Mouse (Mus musculus): ENCODE data around the gene Zfp991.
"Not testable (repeated sequence)": the region's sequence is repeated elsewhere in the genome, so short reads cannot be mapped to it uniquely, and the experiment has no call there.

The Zfp991 gene

GRCm38 (mm10) chr4:147131837-147132459, at the start of gene Zfp991:
TSS of gene Zfp991 (plus strand) at chr4:147132038.
- not testable (repeated sequence) for DNase-seq (ENCODE audit: low read depth, low spot score)

GRCm38 (mm10) chr4:147095641-147096040, 36.2 kb upstream of the Zfp991 start:
- not testable (repeated sequence) for DNase-seq (ENCODE audit: low read depth, low spot score)

GRCm38 (mm10) chr4:147101666-147102626, 29.9 kb upstream of the Zfp991 start:
- DNase-seq (ENCODE audit: low read depth, low spot score): not testable (repeated sequence)

- DNase-seq (ENCODE audit: low read depth, low spot score): not testable (repeated sequence)
Observed at GRCm38 (mm10) chr4:147103814-147104213, 28.0 kb upstream of the Zfp991 start.

- not testable (repeated sequence) for DNase-seq (ENCODE audit: low read depth, low spot score)
Observed at GRCm38 (mm10) chr4:147117839-147118238, 14.0 kb upstream of the Zfp991 start.

GRCm38 (mm10) chr4:147122286-147122685, 9.6 kb upstream of the Zfp991 start:
- not testable (repeated sequence) for DNase-seq (ENCODE audit: low read depth, low spot score)

- DNase-seq (ENCODE audit: low read depth, low spot score): not testable (repeated sequence)
Observed at GRCm38 (mm10) chr4:147123797-147124196, 8.0 kb upstream of the Zfp991 start.

- not testable (repeated sequence) for DNase-seq (ENCODE audit: low read depth, low spot score)
Observed at GRCm38 (mm10) chr4:147124400-147125306, 7.2 kb upstream of the Zfp991 start.

GRCm38 (mm10) chr4:147125326-147125725, 6.5 kb upstream of the Zfp991 start:
- DNase-seq (ENCODE audit: low read depth, low spot score): not testable (repeated sequence)

- DNase-seq (ENCODE audit: low read depth, low spot score): not testable (repeated sequence)
Observed at GRCm38 (mm10) chr4:147125870-147126269, 6.0 kb upstream of the Zfp991 start.

GRCm38 (mm10) chr4:147126435-147126834, 5.4 kb upstream of the Zfp991 start:
- DNase-seq (ENCODE audit: low read depth, low spot score): not testable (repeated sequence)

GRCm38 (mm10) chr4:147127137-147127536, 4.7 kb upstream of the Zfp991 start:
- not testable (repeated sequence) for DNase-seq (ENCODE audit: low read depth, low spot score)

- not testable (repeated sequence) for DNase-seq (ENCODE audit: low read depth, low spot score)
Observed at GRCm38 (mm10) chr4:147128152-147128551, 3.7 kb upstream of the Zfp991 start.

- not testable (repeated sequence) for DNase-seq (ENCODE audit: low read depth, low spot score)
Observed at GRCm38 (mm10) chr4:147133596-147133995, 1.8 kb downstream of the Zfp991 start.

GRCm38 (mm10) chr4:147141757-147142156, 9.9 kb downstream of the Zfp991 start:
- not testable (repeated sequence) for DNase-seq (ENCODE audit: low read depth, low spot score)

- not testable (repeated sequence) for DNase-seq (ENCODE audit: low read depth, low spot score)
Observed at GRCm38 (mm10) chr4:147165282-147165681, 33.4 kb downstream of the Zfp991 start.

GRCm38 (mm10) chr4:147170547-147170946, 38.7 kb downstream of the Zfp991 start:
- not testable (repeated sequence) for DNase-seq (ENCODE audit: low read depth, low spot score)

- DNase-seq (ENCODE audit: low read depth, low spot score): not testable (repeated sequence)
Observed at GRCm38 (mm10) chr4:147171557-147171956, 39.7 kb downstream of the Zfp991 start.

GRCm38 (mm10) chr4:147176279-147176880, 44.5 kb downstream of the Zfp991 start:
- not testable (repeated sequence) for DNase-seq (ENCODE audit: low read depth, low spot score)

GRCm38 (mm10) chr4:147181141-147181685, 49.4 kb downstream of the Zfp991 start:
- not testable (repeated sequence) for DNase-seq (ENCODE audit: low read depth, low spot score)
